Mouse (Mus musculus) gastrocnemius, postnatal 4 days (tissue): ENCODE results near the gene Smarcd3. TPM values are rescaled to one million over a fixed set of nuclear protein-coding genes. Genes with fewer than 3 reads are reported as not detected.

ENCODE experiments used
- DNase-seq, 2 experiments: peaks; one replicate each; pipeline ENCODE4 v3.0.0; 2021 to 2022; ENCODE audit warnings: low spot score in 2 of 2, mixed read lengths in 2 of 2
- long read RNA-seq, 2 experiments: library from polyadenylated mRNA; stranded (forward); transcript quantifications; one replicate each; pipeline ENCODE4 v2.0.0; 2021
- total RNA-seq, 2 experiments: library from RNA; stranded (reverse); gene quantifications; 2 replicates each; pipeline ENCODE4 v1.2.3; 2021

The Smarcd3 gene
- total RNA-seq, result 100 to 1,000 TPM; 131 to 137 TPM
- long read RNA-seq, experiment 1, transcript Smarcd3-201 (13 exons, 1,735 nt), result major isoform, 196 of 245 reads
- long read RNA-seq, experiment 1, partial matches to known transcripts, result 8 of 245 reads
- long read RNA-seq, experiment 1, other reads (novel, unspliced or antisense), result 39 of 245 reads
- long read RNA-seq, experiment 2, transcript Smarcd3-201 (13 exons, 1,735 nt), result major isoform, 239 of 285 reads
- long read RNA-seq, experiment 2, partial matches to known transcripts, result 12 of 285 reads
- long read RNA-seq, experiment 2, other reads (novel, unspliced or antisense), result 32 of 285 reads

GRCm38 (mm10) chr5:24623986-24624821 lies at the start of gene Smarcd3:
Gene Smarcd3, minus strand, starts transcription at chr5:24624411.
- peak in 1 of 2 experiments; percentile 49 for DNase-seq

DNA sequence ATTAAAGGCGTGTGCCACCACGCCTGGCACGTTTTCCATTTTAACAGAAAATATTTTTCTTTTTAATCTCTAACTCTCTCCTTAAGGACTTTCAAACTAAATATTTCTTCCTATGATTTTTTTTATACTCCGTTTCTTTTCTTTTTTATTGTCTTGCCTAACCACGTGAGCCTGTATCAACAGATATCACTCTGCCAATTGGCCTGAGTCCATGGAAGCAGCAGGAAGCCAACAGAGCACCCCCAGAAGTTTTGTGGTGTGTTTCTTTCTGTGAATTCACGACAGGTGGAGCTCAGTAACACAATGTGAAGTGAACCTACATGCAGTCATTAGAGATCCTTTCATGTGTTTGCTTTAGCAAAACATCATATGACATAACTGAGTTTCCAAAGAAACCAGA lies 37.2 kb upstream of the Smarcd3 start:
- DNase-seq, result no peak

DNA sequence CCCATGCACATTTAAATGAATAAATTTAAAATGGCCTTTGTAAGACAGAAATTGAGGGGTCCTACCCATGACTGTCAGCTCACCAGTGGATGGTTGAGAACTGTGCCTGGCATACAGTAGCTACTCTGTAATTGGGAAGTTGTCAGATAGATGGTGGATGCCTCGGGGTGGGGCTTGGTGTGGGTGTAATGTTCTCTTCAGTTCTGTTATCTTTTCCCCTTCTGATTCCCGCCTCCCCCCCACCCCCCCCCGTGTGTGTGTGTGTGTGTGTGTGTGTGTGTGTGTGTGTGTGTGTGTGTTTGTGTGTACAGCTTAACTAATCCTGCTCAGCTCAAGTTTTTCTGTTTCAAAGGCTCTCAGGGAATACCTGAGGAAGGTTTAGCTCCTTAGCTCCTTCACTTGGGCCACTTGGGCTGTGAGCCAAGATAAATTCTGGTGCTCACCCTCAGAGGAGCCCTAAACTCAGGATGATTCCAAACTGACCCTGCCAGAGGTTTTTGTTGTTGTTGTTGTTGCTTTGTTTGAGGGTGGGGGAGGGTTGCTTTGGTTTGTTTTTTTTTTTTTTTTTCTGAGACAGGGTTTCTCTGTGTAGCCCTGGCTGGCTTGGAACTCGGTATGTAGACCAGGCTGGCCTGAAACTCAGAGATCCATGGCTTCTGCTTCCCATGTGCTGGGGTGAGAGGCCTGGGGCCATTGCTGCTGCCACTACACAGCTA lies 35.7 kb upstream of the Smarcd3 start:
- no peak for DNase-seq

DNA sequence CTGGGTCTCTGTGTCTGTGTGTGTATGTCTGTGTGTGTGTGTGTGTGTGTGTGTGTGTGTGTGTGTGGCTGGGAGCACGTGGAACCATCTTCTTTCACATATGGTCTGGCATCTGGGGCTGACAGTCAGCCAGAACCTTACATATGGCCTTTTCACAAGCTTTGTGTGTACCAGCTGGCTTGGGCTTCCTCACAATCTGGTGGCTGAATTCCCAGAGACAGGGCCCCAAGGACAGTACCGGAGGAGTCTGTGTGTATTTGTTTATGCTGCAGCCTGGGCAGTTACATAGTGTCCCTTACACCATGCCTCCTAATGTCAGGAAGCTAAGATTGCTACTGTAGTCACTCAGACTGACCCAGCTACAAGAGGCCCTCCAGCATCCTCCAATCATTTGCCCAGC lies 32.9 kb upstream of the Smarcd3 start:
- DNase-seq, result no peak

DNA sequence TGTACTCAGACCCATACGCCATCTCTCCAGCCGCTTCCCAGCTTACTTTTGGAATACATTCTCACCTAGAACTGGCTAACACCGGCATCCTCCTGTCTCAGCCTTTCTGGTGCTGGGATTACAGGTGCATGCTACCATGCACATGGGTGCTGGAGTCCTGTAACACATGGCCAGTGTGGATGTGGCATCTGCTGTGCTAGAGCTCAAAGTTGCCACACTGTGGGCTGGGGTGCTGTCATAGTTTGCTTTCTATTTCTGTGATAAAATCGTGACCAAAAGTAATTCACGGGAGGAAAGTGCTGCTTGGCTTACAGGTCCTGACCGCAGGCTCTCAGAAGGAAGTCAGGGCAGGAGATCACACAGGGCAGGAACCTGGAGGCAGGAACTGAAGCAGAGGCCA lies 30.3 kb upstream of the Smarcd3 start:
- DNase-seq, result no peak

GRCm38 (mm10) chr5:24652780-24653179 lies 28.6 kb upstream of the Smarcd3 start:
- no peak for DNase-seq

GRCm38 (mm10) chr5:24651768-24652752 lies 27.8 kb upstream of the Smarcd3 start:
- DNase-seq, result peak; percentile 73 to 83

GRCm38 (mm10) chr5:24651356-24651755 lies 27.1 kb upstream of the Smarcd3 start:
- no peak for DNase-seq

GRCm38 (mm10) chr5:24649701-24650100 lies 25.5 kb upstream of the Smarcd3 start:
- DNase-seq, result no peak

DNA sequence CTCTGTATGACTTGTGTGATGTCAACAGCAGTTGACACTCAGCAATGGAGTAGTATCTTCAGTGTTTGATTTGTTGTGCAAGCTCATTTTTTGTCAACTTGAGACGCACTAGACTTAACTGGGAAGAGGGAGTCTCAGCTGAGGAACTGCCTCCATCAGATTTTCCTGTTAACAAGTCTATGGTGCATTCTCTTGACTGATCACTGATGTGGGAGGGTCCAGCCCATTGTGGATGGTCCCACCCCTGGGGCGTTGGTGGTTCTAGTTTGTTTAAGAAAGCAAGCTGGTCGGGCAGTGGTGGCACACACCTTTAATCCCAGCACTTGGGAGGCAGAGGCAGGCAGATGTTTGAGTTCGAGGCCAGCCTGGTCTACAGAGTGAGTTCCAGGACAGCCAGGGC lies 25.0 kb upstream of the Smarcd3 start:
- DNase-seq, result no peak

GRCm38 (mm10) chr5:24645454-24645853 lies 21.2 kb upstream of the Smarcd3 start:
- no peak for DNase-seq

- no peak for DNase-seq
Observed at GRCm38 (mm10) chr5:24639081-24639480, 14.9 kb upstream of the Smarcd3 start.

DNA sequence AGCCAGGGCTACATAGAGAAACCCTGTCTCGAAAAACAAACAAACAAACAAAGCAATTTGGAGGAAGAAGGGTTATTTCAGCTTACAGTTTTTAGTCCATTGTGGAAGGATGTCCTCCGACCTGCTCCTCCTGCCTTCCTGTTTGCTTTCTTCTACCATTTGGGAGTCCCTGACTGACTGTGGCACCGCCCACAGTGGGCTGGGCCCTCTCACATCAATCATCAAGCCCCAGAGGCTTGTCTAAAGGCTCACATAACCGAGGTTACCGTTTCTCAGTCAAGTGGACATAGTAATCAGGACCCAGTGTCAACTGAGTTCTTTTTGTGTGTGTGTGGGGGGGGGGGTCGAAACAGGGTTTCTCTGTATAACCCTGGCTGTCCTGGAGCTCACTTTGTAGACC lies 13.9 kb upstream of the Smarcd3 start:
- no peak for DNase-seq

DNA sequence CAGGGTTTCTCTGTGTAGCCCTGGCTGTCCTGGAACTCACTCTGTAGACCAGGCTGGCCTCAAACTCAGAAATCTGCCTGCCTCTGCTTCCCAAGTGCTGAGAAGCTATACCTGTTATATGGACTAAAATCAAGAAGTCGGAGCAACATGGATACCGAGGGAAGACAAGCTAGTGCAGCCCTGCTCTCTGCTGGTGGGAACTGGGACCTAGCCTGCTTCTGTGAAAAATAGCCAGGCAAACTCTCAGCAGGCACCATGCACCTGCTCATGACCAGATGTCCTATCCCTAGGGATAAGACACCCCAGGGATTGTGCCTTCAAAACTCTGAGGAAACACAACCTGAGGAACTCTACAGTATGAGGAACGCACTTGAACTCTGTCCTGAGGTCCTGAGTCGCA lies 12.8 kb upstream of the Smarcd3 start:
- no peak for DNase-seq

GRCm38 (mm10) chr5:24635526-24636141 lies 11.4 kb upstream of the Smarcd3 start:
- DNase-seq, result no peak

GRCm38 (mm10) chr5:24635093-24635492 lies 10.9 kb upstream of the Smarcd3 start:
- no peak for DNase-seq

- no peak for DNase-seq
Observed at GRCm38 (mm10) chr5:24629712-24630111, 5.5 kb upstream of the Smarcd3 start.

GRCm38 (mm10) chr5:24624822-24625120 lies 560 bp upstream of the Smarcd3 start:
- DNase-seq, result no peak

- no peak for DNase-seq
Observed at GRCm38 (mm10) chr5:24623041-24623985, 898 bp downstream of the Smarcd3 start.
